Mouse (Mus musculus) ES-E14 (cell line): ENCODE data around the gene Sec23b. TPM values are rescaled to one million over a fixed set of nuclear protein-coding genes. Genes with fewer than 3 reads are reported as not detected.

Experiments
- DNase-seq: peaks from one replicate; pipeline ENCODE4 v3.0.0-alpha.2; 2013; ENCODE audit warnings: low read depth, low spot score
- H3K27ac ChIP-seq: 2 replicates; pipeline ENCODE4 v1.5.1; 2012; ENCODE audit warnings: low read depth, mild to moderate bottlenecking, low read length, moderate library complexity, mixed read lengths; ENCODE audit not compliant: poor library complexity, insufficient read depth, severe bottlenecking
- H3K36me3 ChIP-seq: 2 replicates; pipeline ENCODE4 v1.6.1; 2012; ENCODE audit warnings: mild to moderate bottlenecking, low read length, moderate library complexity, mixed read lengths; ENCODE audit not compliant: control insufficient read depth, poor library complexity, insufficient read depth, severe bottlenecking
- H3K4me1 ChIP-seq, 2 experiments: fragments of 150-350 bp in 1 of 2; sonication (generic) in 1 of 2; 2 replicates each; pipeline ENCODE4 v1.6.1; 2012; ENCODE audit warnings: low read length in 2 of 2, mild to moderate bottlenecking in 1 of 2, mixed read lengths in 1 of 2; ENCODE audit not compliant: control insufficient read depth in 2 of 2, insufficient read depth in 2 of 2, poor library complexity in 1 of 2
- H3K4me3 ChIP-seq, 2 experiments: fragments of 150-350 bp in 1 of 2; sonication (generic) in 1 of 2; 2 replicates each; pipeline ENCODE4 v1.5.1; 2012; ENCODE audit warnings: low read length in 2 of 2, low read depth in 1 of 2, mild to moderate bottlenecking in 1 of 2, mixed read lengths in 1 of 2; ENCODE audit not compliant: insufficient read depth in 1 of 2, poor library complexity in 1 of 2, severe bottlenecking in 1 of 2
- H3K9ac ChIP-seq: 2 replicates; pipeline ENCODE4 v1.6.1; 2012; ENCODE audit warnings: low read depth, mild to moderate bottlenecking, low read length, mixed read lengths; ENCODE audit not compliant: poor library complexity, insufficient read depth, severe bottlenecking
- H3K9me3 ChIP-seq: fragments of 150-350 bp; sonication (generic); 2 replicates; pipeline ENCODE4 v1.6.1; 2012; ENCODE audit warnings: low read depth, mild to moderate bottlenecking, low read length; ENCODE audit not compliant: control insufficient read depth, insufficient read depth
- CHD2 ChIP-seq: IDR thresholded peaks from 2 replicates; pipeline ENCODE4 v1.6.1; 2014; ENCODE audit warnings: mild to moderate bottlenecking, low read depth, low read length, inconsistent platforms
- HCFC1 ChIP-seq: IDR thresholded peaks from 2 replicates; pipeline ENCODE4 v1.6.1; 2012; ENCODE audit warnings: low read length, inconsistent platforms, borderline replicate concordance; ENCODE audit not compliant: insufficient read depth
- MAFK ChIP-seq: IDR thresholded peaks from 2 replicates; pipeline ENCODE4 v1.6.1; 2014; ENCODE audit warnings: mild to moderate bottlenecking, low read depth, low read length, inconsistent platforms; ENCODE audit not compliant: insufficient read depth
- ZC3H11A ChIP-seq: IDR thresholded peaks from 2 replicates; pipeline ENCODE4 v1.6.1; 2012; ENCODE audit warnings: low read depth, mild to moderate bottlenecking, inconsistent platforms, low read length, borderline replicate concordance
- ZNF384 ChIP-seq: IDR thresholded peaks from 2 replicates; pipeline ENCODE4 v1.6.1; 2012; ENCODE audit warnings: low read depth, low read length, inconsistent platforms
- in situ Hi-C, 2 experiments: fragments of 600-800 bp; cut with MboI; formaldehyde crosslinking; loops; one replicate each; pipeline ENCODE4 v1.15.1; 2025; ENCODE audit warnings: low sequenced_read_pairs in 2 of 2, inconsistent platforms in 1 of 2; ENCODE audit not compliant: unreplicated experiment in 2 of 2
- total RNA-seq: library from RNA; depleted of rRNA; stranded (reverse); fragments of 300-350 nt; gene quantifications from 2 replicates; pipeline ENCODE4 v1.2.3, GENCODE M21; 2012; rRNA removed

Sec23b gene
- total RNA-seq, 1 experiment: 95.8 TPM

DNA sequence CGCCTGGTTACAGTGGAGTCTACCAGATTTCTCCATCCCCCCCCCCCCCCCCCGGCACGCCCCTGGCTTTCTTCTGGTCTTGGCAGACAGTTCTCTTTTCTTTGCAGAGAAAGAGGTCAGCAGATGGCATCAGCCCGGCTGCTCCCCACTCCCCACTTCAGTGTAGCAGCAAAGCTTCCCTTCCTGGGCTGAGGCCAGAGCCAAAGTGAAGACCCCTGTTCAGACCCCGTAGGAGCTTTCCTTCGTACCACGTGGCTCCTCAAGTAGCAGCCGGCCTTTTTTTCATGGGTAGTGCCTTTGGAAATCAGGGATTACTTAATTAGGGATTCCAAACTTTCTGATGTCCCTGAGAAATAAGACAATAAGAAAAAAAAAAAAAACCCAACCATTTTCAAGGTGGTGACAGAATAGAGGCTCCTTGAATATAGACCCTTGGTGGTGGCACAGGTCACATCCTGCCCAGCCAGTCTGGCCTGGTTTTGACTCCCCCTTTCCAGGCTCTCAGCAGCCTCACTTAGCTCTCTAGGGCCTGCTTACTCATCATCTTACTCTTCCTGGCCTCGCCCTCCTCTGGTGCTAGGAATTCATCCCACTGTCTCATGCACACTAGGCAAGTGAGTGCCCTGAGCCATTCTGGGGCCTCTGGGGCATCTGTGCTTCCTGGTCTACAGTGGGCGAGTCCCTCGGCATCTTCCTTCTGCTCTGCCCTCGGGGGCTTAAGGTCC is 81.8 kb downstream of the Sec23b start:
- Histone ChIP-seq H3K4me1 (no peaks in the 10 kb centered on the region), H3K27ac (no peak overlapping the region), H3K4me3 (no peak overlapping the region), H3K9ac (no peak overlapping the region), H3K36me3 (peaks cover 7% of the 10 kb centered on the region; the same call in 1 of the 2 replicates), H3K9me3 (no peaks in the 10 kb centered on the region)
- no peak for DNase-seq
- in situ Hi-C loops: no loop called here
- TF ChIP-seq ZC3H11A: no peak
- TF ChIP-seq HCFC1: no peak
- no peak for TF ChIP-seq ZNF384
- no peak for TF ChIP-seq CHD2

DNA sequence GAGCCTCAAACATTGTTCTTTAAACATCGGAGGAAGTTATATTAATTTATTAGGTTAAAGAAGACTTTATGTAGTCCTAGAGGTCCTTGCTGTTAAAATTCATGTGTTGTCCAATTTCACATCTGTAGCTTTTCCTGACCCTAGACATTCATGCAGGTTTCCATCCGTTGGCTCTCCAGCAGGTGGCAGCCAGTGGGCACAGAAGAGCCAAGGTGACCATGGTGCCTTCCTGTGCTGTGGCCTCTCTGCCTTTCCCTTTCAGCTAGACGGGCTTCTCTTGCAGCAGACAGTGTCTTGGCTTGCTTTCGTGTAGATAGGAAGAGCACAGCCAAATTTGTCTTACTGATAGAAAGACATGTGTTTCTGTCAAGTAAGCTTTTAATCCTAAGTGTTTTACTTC is 82.7 kb downstream of the Sec23b start:
- Histone ChIP-seq H3K9ac (no peak overlapping the region), H3K27ac (no peak overlapping the region), H3K4me3 (no peak overlapping the region), H3K36me3 (peaks cover 7% of the 10 kb centered on the region; the same call in 1 of the 2 replicates), H3K9me3 (no peaks in the 10 kb centered on the region), H3K4me1 (no peaks in the 10 kb centered on the region)
- in situ Hi-C loops: no loop called here
- TF ChIP-seq ZNF384 (no peak), HCFC1 (no peak), MAFK (no peak), ZC3H11A (no peak), CHD2 (no peak)
- DNase-seq: no peak

DNA sequence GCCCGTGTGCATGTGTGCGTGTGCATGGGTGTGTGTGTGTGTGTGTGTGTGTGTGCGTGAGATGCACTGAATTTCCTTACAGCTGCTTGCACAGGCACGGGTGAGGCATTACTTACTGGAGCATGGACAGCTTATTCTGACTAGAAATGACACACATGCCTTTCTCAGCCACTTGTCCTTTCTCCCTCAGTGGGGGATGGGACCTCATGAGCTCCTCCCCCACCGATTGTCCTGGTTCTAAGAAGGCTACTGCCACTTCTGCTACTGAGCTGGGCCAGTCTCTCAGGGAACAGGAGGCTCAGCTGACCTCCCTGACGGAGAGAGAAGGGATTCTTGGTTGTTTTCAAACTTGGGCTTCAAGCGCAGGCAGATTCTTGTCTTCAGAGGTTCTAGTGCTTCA is 84.1 kb downstream of the Sec23b start:
- Histone ChIP-seq H3K9ac (no peak overlapping the region), H3K27ac (no peak overlapping the region), H3K36me3 (peaks cover 7% of the 10 kb centered on the region; the same call in 1 of the 2 replicates), H3K9me3 (no peaks in the 10 kb centered on the region), H3K4me1 (no peaks in the 10 kb centered on the region), H3K4me3 (no peak overlapping the region)
- no peak for DNase-seq
- TF ChIP-seq ZC3H11A: no peak
- no peak for TF ChIP-seq CHD2
- TF ChIP-seq MAFK: no peak
- TF ChIP-seq HCFC1: no peak
- no peak for TF ChIP-seq ZNF384
- in situ Hi-C loops: no loop called here

Other genes with a start within 250 kb of the Sec23b start
- 1.8 and 2.1 TPM in 2 replicates for gene Ovol2, start 224.1 kb upstream of the Sec23b start, total RNA-seq
- gene Kat14, start 187.2 kb upstream of the Sec23b start, total RNA-seq: 37.7 and 43.9 TPM in 2 replicates
- gene Pet117, start 187.2 kb upstream of the Sec23b start, total RNA-seq: not detected in 2 replicates
- 0.53 and 1.0 TPM in 2 replicates for gene Dzank1, start 28.8 kb upstream of the Sec23b start, total RNA-seq
- 36.5 and 48.4 TPM in 2 replicates for gene Polr3f, start 28.5 kb upstream of the Sec23b start, total RNA-seq
- 6.8 and 7.9 TPM in 2 replicates for gene Rbbp9, start 5.4 kb upstream of the Sec23b start, total RNA-seq
- 35.6 and 35.7 TPM in 2 replicates for gene Smim26, start 37.8 kb downstream of the Sec23b start, total RNA-seq
- 21.2 and 29.4 TPM in 2 replicates for gene Dtd1, start 43.7 kb downstream of the Sec23b start, total RNA-seq